Mouse (Mus musculus): ENCODE measurements around the gene Mb. TPM values are rescaled to one million over a fixed set of nuclear protein-coding genes. Genes with fewer than 3 reads are reported as not detected.

Gene Mb
- polyA plus RNA-seq, 1 experiment from 2014 or later, result 0.49 TPM

Other genes starting within 250 kb of the Mb start
- 32.2 and 34.8 TPM in 2 replicates for gene Zfp251, start 179.2 kb downstream of the Mb start, polyA plus RNA-seq (2014; fragmentation: Nextera tagmentation; extraction: Ambion mirVana)
- gene Zfp7, start 171.4 kb downstream of the Mb start, polyA plus RNA-seq (2014; fragmentation: Nextera tagmentation; extraction: Ambion mirVana), result 13.8 and 15.0 TPM in 2 replicates
- 0.29 TPM in 1 of 2 replicates, not detected in the other for gene Gm49527, start 171.3 kb downstream of the Mb start, polyA plus RNA-seq (2014; fragmentation: Nextera tagmentation; extraction: Ambion mirVana)
- gene Zfp647, start 125.2 kb downstream of the Mb start, polyA plus RNA-seq (2014; fragmentation: Nextera tagmentation; extraction: Ambion mirVana), result 30.2 and 35.0 TPM in 2 replicates
- 81.5 and 81.8 TPM in 2 replicates for gene 1110038F14Rik, start 102.2 kb downstream of the Mb start, polyA plus RNA-seq (2014; fragmentation: Nextera tagmentation; extraction: Ambion mirVana)
- 0.08 TPM in 1 of 2 replicates, not detected in the other for gene Apol6, start 5.9 kb downstream of the Mb start, polyA plus RNA-seq (2014; fragmentation: Nextera tagmentation; extraction: Ambion mirVana)

All from embryonic facial prominence, embryonic 11.5 days (tissue).